Mouse (Mus musculus): Measurements from ENCODE around the gene Wnt2b. TPM values are rescaled to one million over a fixed set of nuclear protein-coding genes. Genes with fewer than 3 reads are reported as not detected.

The Wnt2b gene
- total RNA-seq, 1 experiment from 2014 or later = 7.8 TPM

DNA sequence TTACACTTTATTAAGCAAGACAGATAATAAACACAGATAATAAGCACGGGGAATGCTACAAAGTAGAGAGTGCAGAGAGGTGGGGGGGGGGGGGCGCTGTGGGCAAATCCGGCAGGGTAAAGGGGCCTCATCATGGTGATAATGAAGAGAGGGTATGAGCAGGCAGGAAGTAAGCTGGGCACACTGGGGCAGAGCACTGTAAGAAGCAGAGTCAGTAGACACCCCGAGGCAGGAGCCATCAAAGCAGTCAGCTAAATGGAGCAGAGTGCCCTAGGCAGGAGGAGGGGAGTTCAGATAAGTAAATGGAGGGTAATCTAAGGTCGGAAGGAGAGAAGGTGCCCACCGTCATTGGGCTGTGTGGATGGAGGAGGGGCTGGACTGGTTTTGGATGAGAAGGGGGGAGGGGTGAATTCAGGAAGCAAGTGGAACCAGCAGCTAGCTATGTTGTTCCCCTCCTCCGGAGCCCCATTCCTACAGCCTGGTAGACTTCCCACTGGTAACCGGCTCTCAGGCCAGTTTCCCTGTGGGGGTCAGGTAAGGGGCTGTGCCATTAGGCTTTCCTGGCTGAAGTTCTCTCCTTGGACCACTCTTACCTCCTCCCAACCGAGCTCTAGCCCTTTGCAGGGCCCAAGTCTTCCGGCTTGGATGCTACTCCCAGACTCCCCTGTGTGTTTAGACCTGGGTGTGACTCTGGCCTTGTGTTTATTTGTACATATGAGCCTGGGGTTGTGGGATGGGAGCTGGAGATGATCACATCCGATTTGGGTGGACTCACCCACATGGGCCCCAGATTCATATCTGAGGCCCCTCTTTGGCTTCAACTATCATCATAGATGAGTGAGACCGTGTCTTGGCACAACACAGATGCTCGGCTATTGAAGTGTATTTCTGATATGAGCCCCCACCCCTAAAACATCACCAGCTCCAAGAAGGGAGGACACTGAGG is 1.9 kb upstream of the Wnt2b start:
- no peak for DNase-seq

DNA sequence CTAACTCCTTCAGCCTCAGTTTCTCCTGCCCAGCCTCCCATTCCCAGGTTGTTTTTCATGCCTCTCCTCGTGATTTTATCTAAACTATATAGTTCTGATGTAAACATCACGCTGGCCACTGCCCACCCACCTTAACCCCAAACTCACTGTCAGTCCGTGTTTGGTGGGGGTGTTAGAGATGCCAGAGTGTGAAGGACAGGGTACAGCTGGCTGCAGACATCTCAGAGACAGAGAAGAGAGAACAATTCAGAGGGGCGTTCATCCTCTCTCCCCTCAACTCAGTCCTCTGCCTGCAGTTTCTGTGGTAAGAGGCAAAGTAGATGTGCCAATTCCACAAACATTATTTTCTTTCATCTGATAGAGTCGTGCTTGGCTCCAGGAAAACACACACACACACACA is 1.1 kb upstream of the Wnt2b start:
- DNase-seq = no peak

DNA sequence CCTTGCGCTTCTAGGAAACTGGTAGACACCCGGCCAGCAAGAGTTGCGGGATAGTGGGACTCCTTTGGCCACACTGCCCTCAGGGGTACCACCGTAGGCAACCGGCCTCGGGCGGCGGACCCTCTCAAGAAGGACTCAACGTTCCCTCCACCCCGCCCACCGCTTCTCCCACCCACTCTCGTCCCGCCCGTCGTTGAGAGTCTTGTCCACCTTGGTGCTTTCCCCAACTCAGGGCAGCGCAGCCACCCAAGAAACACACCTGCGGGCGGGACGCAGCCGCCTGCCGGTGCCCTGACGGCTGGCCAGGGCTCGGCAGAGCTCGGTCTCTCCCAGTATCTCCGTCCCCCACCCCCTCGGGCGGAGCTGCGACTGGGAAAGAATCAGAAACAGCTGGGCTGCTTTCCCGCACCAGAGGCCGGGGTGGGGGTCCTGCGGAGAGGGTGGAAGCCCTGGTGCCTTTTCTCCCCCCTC is 455 bp upstream of the Wnt2b start:
- DNase-seq = no peak

DNA sequence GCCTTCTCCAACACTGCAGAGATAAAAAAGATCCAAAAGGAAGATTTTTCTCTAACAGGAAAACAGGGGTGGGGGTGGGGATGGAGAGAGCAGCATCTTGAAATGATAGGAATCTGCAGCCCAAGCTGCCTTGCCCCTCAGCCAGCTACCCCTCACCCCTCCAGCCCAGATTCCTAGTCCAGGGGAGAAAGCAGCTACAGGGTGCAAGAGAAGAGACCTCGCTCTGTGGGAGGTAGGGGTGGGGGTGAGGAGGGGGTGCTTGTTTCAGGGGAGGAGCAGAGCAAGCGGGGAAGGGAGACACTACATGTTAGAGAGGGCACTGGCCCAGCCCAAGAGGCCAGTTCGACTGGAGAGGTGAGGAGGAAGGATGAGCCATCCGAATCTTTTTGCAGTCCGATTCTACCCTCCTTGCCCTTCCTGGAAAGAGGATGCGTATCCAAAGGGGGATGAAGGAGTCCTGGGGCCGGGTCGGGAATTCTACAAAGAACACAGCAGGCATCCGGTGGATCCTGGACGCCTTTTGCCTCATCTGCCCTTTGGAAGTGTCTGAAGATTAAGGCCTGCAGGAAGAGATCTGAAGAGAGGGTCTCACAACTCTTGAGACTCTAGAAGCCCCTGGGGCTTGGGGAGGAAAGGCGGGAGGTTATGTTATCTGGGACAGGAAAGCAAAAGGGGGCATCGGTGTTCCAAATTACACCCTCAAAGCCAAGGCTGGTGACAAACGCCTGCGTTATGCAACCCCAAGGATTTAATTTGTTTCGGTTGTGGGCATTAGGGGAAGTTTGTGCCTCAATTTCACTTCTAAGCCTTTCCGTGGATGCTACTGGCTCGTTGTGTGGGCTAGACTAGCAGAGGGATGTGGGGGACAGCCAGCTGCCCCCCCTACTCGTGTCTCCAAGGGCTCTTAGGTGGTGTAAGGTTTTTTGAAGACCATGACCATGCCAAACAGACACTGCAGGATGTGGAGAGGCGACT is 1.4 kb downstream of the Wnt2b start:
- DNase-seq = no peak

DNA sequence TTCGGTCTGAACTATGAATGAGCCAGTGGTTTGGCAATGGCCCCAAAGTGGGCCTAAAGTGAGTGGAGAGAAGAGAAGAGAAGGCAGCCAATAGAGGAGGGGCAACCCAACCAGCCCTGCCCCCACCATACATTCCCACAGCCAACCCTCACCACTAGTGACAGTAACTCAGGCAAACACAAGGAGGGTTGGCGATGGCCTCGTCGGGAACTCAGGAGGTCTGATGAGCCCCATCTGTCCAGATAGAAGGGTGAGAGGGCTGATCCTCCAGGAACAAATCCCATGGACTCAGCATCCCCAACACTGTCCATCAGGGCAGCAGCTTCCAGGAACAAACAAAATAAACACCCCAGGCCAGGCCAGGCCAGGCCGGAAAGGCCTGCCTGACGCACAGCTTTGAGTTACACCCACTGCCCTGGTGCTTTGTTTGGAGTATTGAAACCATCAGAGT is 5.6 kb downstream of the Wnt2b start:
- no peak for DNase-seq

DNA sequence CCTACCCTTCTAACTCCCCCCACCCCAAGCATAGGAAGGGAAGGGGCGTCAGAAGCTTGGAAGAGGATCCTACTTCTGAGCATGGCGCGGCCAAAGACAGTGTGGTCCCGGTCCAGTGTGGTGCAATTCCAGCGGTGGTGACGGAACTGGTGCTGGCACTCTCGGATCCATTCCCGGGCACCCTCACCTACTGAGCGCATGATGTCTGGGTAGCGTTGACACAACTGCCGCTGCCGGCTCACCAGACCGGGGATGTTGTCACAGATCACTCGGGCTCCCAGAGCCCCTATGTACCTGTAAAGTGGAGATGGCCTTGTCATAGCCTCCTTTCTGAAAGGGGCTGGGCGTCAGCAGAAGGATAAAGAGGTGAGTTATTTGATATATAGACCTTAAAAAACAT is 7.2 kb downstream of the Wnt2b start:
- DNase-seq = no peak

DNA sequence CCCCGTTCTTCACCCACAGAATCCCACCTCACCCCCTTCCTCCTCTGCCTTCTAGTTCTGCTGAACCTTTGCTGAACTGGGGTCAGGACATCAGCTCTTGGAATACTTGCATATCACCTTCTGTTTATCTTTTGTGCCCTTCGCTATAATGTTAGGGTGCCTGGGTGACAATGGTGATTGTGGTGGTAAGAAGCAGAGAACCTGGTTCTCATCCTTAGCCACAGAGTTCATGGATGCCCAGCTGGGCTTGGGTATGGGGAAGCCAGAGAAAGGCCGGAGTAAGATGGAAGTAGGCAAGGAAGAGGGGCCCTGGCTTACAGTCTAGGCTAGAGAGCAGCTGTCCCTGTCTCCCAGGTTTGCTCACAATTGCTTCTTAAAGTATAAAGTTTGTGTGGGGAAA is 7.6 kb downstream of the Wnt2b start:
- DNase-seq = no peak

DNA sequence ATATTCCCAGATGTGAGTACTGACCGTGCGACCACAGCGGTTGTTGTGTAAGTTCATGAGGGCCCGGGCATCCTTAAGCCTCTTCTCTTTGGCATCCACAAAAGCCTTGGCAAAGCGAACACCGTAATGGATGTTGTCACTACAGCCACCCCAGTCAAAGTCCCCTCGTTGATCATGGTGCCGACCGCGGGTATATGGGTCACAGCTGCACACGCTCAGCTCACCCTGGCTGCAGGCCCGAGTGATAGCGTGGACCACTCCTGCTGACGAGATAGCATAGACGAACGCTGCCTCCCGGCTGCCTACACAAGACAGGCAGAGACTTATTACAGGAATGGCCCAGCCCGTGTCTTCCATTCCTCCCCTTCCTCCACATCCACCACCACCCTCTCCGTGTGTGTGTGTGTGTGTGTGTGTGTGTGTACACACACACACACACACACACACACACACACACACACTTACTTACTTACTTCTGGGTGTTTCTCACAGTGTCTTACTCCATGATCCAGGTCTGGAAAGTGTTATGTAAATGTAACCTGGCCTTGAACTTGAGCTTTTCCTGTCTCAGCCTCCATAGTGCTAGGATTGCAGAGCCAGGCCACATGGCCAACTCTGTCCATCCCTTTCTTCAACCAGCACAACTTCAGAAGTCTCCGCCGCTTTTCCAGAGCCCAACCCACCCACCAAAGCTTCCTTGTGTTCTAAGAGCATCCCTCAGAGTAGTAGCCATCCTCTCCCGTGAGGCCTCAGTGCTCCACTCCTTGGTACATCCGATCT is 8.6 kb downstream of the Wnt2b start:
- DNase-seq = no peak

DNA sequence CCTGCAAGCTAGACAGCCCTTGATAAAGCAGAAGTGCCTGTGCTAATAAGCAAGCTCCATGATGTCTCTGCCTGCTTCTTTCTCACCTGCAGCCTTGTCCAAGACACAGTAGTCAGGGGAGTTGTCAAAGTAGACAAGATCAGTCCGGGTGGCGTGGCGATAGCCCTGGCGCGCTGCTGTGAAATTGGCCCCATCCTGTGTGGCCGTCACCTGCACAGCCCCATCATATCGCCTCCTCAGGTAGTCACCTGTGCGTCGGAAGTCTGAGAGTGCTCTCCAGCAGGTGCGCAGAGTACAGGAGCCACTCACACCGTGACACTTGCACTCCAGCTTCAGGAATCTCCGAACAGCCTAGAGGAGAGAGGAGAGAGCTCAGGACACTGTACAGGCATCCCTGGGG is 10.8 kb downstream of the Wnt2b start:
- DNase-seq = no peak

DNA sequence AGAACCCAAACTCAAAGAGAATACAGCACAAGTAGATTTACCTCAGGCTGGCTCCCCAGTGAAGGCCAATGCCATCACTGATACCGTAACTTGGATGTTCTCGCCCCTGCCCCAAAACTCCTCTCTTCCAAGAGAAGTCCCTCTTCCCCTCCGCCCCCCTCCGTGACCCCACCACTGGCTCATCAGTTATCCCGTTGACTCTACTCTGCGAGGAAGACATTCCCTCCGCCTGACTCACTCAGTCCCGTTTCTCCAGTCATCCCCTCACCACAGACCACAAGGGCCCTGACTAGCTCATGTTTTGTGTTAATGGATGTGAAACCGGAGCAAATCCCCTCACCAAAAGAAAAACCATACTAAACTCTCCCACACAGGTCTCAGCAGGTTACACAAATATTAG is 16.8 kb downstream of the Wnt2b start:
- DNase-seq = no peak

DNA sequence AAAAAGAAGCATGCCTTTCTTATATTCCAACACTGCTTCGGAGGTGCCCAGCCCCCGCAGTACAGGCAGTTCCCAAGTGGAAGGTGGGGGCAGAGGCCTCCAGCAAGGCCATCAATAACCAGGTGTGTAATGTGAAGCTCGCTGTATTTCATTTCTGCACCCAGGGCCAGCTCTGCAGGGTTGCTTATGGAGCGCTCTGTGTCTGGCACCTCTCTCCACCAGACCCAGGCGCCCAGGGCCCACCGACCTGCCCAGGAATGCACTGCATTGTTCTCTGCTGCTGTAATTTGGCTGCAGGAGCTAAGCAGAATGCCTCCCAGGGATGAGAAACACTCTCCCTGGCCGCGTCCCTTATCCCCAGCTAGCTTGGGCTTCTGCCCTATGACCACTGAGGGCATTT is 18.4 kb downstream of the Wnt2b start:
- DNase-seq = no peak

DNA sequence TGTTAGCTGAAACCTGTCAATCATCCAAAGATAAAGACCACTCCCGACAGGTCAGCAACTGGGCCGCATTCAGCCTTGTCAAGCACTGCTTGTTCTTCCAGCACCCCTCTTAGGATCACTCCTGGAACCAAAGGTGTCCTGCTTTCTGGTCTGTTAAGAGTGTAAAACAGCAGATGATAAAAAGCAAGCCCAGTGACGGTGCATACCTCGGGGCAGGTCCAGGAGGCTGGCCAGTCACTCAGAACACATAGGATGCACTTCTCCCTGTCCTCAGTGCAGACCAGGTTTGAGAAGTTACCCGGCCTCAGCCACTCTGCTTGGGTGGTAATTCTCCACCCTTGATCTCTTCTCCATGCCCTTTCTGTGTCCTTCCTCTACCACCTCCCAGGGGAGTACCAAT is 19.0 kb downstream of the Wnt2b start:
- DNase-seq = no peak

DNA sequence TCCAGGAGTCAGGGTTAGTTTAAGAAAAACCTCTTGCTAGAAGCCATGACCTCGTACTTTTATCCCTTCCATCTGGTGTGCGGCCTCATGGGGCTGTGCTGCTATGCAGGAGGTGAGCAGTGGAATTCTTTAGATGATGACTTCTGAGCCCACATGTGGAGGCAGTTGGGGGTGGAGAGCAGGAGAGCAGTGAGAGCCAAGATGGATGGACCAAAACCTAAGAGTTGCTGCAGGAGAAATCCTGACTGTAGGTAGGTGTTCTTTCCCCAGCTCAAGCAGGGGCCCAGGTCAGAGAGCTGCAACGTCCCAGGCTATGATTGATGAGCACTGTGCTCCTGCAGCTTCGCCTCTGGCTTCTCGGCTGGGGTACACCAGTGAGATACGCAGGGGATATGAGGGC is 21.0 kb downstream of the Wnt2b start:
- DNase-seq = no peak

DNA sequence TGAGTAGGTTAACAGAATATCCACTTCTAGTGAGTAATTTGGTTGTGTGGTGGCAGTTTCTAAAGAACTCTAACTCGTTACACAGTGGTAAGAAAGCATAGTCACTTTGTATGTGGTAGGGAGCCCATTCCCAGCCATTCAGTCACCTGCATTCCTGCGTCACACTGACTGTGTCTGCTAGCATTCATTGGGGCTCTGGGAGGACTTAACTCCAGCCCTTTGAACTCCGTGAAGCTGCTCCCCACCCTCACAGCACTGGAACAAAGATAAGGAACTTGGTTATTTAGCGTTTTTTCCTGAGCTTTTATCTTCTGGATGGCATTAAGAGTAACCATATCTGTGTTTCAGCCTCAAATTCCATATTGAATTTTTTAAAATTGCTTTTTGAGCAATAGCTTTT is 23.4 kb downstream of the Wnt2b start:
- no peak for DNase-seq

DNA sequence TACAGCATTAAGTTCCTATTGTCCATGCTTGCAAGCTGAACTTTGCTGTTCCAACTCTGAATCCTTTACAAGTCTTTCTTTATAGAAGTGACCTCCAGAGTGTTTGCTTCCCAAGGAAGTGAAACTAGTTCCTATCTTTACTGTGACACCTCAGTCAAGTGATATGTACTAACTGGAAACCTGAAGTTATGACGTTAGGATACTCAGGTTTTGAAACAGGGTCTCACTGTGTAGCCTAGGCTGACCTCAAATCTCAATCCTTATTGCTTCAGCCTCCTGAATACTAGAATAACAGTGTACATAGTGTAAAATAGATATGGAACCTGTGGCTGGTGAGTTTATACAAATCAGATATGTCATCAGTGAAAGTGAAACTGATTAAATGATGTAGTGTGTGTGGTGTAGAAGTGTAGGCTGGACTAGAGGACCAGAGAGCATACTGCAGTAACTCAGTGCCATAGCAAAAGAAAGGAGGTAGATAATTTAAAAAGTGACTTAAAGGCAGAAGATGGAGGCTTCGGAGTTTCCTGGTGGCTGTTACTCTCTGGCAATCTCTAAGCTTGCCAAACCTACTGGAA is 23.9 kb downstream of the Wnt2b start:
- DNase-seq = no peak

DNA sequence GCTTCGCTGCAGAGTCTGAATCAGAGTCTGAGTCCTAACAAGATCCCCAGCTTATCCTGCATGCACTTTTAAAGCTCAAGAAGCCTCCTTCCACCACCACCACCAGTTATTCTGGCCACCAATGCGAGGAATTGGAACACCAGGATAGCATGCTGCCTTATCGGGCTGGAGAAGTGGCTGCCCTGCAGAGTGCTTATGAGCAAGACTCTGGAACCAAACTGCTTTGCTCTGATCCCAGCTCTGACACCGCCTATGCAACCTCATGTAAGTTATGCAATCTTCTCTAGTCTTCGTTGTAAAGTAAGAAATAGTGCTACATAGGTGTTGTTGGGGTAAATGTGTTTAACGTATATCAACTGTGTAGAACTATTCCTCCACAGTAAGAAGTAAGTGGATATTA is 32.3 kb downstream of the Wnt2b start:
- DNase-seq = no peak

DNA sequence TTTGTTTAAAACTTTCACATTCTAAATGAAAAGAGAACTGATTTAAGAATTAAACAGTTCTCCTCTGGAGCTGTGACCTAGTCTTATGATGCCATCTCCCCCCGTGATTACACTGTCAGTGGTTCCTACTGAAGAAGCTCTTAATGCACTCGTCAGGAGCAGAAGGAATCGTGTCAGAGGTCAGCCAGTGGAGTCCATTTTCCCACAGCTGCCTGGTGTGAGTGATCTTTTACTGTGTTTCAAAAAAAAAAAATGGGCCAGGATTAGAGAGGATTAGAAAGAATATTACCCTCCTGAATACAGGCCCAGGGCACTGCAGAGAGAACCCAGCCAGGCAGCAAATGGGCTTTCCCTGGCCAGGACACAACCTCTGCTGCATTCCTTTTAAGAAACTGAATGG is 46.7 kb downstream of the Wnt2b start:
- no peak for DNase-seq

DNA sequence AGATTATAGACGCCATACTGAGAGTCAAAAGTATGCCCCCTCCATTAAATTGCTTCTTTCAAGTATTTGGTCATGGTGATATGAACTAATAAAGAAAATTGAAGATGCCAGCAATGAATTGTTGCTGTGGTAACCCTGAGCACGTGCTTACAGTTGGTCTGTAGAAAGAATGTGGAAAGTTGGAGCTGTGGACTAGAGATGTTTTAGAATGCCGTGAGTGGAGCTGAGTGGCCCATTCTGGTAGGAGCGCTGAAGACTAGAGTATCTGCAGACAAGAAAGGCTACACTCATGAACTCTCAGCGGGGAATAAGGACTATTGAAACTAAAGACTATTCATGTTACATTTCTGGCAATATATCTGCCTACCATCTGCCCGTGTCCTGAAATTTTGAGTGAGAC is 52.5 kb downstream of the Wnt2b start:
- no peak for DNase-seq

DNA sequence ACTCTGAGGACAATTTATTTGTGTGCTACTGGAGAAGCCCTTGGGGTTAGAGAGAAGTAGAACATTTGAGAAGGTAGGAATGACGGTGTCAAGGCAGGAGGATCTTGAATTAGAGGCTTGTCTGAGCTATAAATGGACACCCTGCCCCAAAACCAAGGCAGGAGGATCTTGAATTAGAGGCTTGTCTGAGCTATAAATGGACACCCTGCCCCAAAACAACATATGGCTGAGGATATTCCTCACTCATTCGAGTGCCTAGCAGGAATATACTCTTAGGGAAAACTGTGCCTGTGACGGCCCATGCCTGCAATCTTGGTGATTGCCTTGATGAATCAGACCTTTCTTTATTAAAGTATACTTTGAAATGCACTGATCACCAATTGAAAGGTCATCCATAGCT is 55.7 kb downstream of the Wnt2b start:
- no peak for DNase-seq

DNA sequence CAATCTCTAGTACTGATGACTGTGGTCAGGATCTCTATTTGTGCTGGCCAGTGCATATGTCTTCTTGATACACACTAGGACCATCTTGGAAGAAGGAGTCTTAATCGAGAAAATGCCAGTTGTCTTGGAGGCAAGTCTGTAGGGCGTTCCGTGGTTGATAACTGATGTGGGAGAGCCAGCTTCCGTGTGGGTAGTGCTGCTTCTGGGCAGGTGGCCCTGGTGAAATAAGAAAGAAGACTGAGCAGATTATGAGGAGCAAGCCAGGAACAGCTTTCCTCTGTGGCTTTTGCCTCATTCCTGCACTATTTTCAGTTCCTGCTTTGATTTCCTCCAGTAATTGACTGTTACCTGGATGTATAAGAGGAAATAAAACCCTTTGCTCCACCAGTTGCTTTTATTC is 56.3 kb downstream of the Wnt2b start:
- DNase-seq = no peak

DNA sequence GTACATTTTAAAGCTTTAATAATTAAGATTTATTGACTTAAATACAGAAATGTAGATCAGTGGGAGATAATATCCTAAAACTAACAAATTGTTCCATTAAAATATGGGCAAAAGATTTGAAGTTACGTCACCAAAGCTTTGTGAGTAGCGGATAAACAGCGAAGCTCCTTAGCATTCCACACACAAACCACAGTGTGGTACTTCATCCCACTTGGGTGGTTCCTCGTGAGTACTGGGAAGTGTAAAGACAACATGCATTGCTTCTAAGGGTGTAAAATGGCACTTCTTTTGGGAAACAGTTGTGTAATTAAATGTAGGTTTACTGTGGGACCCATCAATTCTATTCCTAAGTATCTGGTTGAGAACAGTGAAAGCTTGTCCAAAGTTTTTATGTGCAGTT is 60.6 kb downstream of the Wnt2b start:
- DNase-seq = no peak

DNA sequence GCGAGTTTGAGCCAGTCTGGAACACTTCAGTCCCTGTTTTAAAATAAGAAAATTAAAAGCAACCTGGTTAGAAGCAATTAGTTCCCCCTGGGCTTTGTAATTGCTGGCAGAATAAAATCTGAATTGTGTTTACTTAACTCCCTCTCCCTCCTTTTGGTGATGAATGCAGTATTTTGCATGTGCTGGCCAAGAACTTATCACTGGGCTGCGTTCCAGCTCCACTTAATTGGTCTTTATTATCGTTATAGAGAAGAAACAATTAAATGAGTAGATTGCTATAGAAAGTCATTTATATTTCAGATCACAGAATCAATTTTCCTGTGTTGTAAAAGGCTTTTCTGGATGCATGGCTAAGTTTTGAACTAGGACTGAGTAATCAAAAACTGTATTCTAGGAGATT is 65.6 kb downstream of the Wnt2b start:
- no peak for DNase-seq
